Mouse (Mus musculus) left cerebral cortex, adult 9 months (tissue): ENCODE results near the gene Camk2n1.

Source experiments
- DNase-seq, 2 experiments: peaks; one replicate each; pipeline ENCODE4 v3.0.0; 2022; ENCODE audit warnings: low spot score in 2 of 2

The Camk2n1 gene

GRCm38 (mm10) chr4:138447827-138448602 is 6.1 kb upstream of the Camk2n1 start:
- peak in 1 of 2 experiments; percentile 63 for DNase-seq

DNA sequence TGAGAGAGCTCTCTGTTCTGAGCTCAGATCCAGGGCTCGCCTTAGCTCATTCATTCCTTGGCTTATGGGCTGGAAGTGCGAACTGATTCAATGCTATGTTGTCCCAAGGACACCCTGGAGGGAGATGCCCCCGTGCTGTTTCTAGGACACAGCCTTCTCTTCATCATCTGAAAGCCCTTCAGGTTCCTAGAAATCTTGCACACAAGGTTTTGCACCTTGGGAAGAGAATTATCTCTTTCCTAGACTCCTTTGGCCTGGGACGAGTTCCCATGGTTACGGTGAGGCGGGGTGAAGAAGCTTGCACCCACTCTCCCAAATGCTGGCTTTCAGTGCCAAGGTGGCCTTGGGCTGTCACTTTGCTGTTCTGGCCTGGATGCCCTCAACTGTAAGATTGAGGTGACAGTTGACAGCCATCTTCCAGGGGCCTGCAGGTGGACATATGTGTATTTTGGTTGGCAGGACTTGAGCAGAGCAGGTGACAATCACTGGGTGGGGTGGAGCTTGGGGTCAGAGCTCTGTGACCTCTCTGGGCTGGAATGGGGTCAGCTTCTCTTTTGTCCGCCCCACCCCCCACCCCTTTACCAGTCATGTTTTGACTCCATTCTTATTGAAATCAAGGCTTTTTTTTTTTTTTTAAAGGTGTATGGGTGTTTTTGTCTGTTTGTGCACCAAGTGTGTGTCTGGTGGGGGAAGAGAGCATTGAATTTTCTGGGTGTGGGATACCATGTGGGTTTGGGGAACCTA is 5.1 kb upstream of the Camk2n1 start:
- DNase-seq, result no peak

- no peak for DNase-seq
Measured at GRCm38 (mm10) chr4:138449636-138450314, 4.3 kb upstream of the Camk2n1 start.

DNA sequence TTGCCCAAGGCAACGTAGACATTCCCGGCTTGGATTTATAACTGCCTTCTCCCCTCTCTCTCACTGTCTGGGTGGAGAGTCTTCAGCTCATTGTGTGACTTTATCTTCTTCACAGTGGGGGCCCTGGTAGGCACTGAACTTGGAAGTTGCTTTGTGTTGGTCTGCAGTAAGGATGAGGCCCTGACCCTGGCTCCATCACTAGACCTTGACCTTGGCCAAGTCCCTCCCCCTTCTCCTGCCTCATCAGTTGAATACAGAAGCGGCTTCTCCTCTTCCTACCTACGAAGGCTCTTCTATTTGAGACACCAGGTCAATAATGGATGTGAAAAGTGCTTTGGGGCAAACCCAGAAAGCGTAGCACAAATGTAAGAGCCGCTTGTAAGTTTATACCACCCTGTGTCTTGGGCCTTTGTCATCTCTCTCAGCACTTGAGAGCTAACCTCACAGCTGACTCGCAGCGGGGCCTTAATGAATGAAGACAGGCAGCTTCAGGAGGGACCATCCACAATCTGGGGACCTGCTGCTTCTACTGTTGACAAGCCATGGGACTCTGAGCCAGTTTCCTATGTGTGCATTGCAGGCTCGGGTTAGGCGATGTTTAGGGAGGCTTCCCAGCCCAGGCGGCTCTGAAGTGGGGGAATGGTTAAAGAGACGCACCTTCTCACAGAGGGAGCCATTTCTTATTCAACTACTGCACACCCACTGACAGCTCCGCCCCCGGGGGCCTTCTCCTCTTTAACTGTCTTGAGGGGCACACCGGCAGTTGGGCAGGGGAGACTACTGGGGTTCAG is 1.6 kb upstream of the Camk2n1 start:
- no peak for DNase-seq

DNA sequence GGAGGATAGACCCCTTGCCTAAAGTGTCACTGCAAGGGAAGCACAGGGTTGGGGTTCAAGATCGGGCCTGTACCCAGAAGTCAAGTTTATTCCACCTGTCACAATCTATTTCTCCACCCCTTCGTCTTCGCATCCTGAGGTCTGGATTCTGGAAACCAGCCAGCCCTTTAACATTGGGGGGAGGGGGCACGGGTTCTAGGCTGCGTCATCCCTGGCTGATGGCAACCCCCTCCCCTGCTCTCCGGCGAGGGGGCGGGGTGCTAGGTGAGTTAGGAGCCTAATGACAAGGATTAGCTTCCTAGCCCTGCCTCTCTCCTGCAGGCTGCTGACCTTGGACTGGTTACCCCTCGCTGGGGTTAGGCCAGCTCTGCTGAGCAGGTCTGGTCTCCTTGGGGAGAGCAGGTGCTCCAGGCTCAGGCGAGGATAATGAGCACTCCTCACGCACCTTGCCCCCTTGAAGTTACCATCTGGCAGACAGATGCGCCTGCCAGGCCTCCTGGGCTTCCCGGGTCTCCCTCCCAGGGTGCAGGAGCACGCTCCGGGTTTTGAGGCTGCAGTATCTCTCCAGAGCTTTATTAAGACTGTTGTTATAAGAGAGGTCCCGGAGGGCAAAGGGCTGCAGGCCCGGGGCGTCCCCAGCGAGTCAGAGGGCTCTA is 889 bp upstream of the Camk2n1 start:
- DNase-seq, result no peak

DNA sequence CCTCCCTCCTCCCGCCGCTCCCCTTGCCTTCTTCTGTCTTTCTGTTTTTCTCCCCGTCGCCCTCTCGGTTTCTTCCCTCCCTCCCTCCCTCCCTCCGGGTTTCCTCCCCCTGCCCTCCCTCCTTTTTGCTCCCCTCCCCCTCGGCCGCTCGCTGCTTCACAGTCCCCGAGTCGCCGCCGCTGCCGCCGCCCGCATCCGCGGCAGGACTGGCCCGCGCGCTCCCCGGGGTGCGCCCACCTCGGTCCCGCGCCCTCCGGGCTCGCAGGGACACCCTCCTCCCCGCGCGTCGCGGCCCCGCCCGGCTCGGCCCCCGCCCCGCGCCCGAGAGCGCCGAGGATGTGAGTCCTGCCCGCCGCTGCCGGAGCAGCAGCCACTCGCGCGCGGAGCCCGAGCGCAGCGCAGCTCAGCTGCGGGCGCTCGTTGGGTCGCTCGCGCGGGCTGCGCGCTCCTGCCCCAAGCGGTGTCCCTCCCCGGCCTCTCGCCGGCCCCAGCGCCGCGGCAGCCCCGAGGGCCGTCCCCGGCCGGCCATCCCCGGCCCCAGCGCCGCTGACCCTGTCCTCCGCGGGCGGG is 542 bp downstream of the Camk2n1 start:
- peak in 1 of 2 experiments; percentile 60 for DNase-seq

- no peak for DNase-seq
Measured at GRCm38 (mm10) chr4:138455141-138455955, 1.2 kb downstream of the Camk2n1 start.

DNA sequence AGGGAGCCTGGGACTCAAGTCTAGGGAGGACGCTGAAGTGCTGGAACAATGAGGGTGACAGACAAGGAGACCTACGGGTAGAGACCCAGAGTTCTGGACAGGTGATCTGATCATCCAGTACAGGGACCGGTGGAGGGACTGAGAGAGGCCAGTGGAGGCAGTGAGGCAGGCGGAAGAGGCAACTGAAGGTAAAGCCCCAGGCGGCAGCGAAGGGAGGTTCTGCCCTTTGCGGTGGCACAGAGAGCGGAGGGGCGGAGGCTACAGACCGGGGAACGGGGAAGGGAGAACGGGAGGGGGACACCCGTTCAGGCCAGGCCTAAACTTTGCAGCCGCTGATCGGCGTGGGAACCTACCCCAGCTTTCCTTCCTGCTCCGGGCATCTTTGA is 1.8 kb downstream of the Camk2n1 start:
- no peak for DNase-seq

GRCm38 (mm10) chr4:138456536-138456935 is 2.4 kb downstream of the Camk2n1 start:
- DNase-seq, result no peak

DNA sequence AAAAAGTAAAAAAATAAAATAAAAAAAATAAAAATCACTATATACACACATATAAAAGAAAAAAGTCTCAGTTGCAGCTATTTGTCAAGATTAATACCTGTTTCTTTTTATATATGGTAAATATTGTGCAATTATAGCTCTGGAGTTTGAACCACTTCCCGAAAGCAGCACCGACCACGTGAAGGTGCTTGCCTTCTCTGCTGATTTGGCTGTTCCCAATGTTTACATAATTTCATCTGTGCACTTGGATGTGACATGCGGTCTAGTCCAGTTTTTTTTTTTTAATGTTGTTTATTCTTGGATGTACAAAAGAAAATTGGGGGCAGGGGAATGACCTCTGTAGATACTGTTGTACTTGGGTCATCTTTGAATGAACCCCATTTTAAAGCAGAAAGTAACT is 3.0 kb downstream of the Camk2n1 start:
- no peak for DNase-seq

GRCm38 (mm10) chr4:138458171-138458570 is 4.1 kb downstream of the Camk2n1 start:
- DNase-seq, result no peak

DNA sequence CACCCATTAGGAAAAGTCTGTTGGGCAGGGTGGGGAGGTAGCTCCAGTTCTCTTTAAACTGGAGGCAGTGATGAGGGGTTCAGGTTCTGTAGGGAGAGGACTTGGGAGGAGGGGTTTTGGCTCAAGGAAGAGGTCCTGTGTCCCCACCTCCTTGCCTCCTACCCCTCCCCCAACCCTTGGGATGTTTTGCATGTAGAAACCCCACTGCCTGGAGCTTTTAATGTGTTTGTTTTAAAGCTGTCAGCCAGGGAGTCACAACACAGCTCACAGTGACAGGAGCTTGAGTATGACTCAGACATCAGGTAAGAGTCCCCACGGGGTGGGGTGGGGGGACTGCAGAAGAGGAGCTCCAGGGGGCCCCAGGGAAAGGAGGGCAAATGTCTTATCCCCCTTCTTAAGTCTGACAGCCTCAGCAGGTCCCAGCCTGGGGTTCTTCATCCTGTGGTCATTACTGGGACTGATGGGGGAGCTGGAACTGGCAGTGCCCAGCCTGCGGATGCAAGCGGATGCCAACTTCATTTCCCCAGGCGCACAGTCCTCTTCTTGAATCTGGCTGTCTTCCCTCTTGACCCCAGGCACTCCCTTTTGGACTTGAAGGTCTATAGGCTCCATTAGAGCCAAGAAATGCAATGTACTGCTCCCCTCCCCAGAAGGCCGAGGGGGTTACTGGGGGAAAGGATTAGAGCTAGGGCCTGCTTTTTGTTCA is 4.8 kb downstream of the Camk2n1 start:
- DNase-seq, result no peak

DNA sequence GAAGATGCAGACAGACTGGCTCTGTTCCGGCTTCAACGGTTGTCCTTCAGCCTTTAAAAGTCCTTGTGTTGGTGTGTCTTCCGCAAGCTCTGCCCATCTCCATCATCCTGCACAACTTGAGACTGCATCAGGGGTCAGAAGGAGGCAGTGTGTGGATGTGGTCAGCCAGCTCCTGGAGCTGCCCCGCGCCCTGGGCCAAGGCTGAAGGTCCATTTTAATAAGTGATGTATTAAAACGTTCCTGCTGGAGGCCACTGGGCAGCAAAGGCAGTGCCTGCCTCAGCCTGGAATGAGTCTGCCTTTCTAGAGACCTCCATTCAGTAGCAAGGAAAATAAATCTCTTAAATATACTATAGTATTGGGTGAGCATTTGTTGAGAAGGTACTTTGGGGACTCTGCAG is 5.7 kb downstream of the Camk2n1 start:
- no peak for DNase-seq

- no peak for DNase-seq
Measured at GRCm38 (mm10) chr4:138460910-138461309, 6.8 kb downstream of the Camk2n1 start.

- no peak for DNase-seq
Measured at GRCm38 (mm10) chr4:138461471-138461870, 7.4 kb downstream of the Camk2n1 start.

GRCm38 (mm10) chr4:138462971-138463831 is 9.1 kb downstream of the Camk2n1 start:
- peak in 1 of 2 experiments; percentile 74 for DNase-seq

DNA sequence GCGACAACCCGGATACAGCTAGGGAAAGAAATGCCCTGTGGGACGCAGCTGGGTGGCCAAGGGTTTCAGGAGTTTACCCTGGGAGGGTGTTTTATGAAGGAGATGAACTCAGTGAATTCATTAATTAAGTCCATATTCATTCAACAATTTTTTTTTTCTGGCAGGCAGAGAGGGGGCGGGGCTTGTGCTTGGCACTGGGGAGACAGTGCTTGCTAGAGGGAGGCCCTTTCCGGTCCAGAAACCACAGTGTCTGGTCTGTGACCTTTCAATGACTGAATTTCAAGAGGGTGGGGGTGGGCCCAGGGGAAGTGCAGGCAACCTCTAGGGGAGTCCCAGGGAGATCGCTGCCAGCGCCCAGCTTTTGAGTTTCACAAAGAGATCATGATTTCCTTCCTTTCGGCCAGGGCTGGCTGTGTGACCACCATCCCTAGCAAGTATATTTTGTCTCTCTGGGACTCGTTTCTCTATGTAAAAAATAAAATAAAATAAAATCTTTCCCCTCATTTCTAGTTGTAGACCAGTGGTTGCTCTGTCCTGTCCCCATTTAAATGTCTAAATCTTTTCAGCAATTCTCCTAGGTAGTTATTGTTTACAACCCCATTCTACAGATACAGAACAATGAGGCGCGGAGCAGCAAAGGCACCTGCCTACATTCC is 9.8 kb downstream of the Camk2n1 start:
- peak in 1 of 2 experiments; percentile 69 for DNase-seq
